Mouse (Mus musculus) cerebellum, postnatal 4 days (tissue): ENCODE data around the gene Mas1.
"Not testable (repeated sequence)": the region's sequence is repeated elsewhere in the genome, so short reads cannot be mapped to it uniquely, and the experiment has no call there.

Experiments used
- DNase-seq, 2 experiments: peaks; one replicate each; pipeline ENCODE4 v3.0.0; 2022; ENCODE audit warnings: low spot score in 2 of 2, mixed read lengths in 1 of 2

The Mas1 gene

DNA sequence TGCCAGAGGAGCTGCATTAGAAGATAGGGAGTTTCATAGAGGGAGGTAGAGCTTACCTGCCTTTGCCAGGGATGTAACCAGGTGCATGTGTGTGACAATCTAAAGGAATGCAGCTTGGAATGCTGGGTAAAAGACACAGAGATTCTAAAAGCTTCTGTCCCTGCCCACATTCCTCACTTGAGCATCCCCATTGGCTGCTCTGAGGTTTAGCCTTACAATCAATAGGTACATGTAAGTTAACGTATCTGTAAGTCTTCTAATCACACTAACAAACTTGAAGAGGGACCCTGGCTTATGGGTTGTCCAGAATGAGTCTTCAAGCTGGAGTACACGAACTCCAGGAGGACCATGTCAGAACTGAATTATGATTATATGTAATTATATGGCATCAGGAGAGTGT, at the start of gene Mas1:
Gene Mas1 (minus strand): TSS at position 101 of the 400 bp plus-strand sequence.
- no peak for DNase-seq

DNA sequence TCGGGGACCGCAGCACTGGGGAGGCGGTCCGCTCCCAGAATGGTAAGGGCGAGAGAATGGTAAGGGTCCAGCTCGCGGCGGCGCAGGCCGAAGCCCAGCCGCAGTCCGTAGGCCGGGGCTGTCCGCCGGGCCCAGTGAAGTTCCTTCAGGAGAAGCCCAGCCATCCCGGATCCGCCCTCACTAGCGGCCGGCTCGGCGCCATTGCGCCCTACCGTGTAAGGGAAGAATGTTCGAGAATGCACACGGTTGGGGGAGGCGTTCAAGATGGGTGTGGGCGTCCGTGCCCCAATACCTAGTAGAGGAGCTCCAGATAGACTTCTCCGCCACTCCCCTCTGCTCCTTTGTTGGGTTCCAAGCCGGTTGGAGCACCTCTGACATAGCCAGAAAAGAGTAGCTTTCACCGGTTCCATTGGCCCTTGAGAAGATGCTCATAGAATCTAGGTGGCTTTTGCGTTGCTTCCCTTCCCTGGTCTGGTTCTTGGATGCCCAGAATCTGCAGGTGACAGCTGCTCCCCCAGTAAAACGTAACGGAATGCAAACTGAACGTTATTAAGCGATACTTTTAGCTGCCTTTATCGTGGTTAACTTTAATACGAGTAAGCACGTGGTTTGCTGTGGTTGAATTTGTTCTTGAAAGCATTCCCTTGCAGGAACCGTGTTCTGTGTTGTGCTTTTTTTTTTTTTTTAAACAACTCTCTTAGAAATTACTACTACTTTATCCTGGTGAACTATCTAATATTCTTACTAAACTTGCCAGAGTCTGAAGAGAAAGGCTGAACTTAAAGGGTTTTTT, 48.8 kb upstream of the Mas1 start:
- DNase-seq: peak in 1 of 2 experiments; percentile 37

DNA sequence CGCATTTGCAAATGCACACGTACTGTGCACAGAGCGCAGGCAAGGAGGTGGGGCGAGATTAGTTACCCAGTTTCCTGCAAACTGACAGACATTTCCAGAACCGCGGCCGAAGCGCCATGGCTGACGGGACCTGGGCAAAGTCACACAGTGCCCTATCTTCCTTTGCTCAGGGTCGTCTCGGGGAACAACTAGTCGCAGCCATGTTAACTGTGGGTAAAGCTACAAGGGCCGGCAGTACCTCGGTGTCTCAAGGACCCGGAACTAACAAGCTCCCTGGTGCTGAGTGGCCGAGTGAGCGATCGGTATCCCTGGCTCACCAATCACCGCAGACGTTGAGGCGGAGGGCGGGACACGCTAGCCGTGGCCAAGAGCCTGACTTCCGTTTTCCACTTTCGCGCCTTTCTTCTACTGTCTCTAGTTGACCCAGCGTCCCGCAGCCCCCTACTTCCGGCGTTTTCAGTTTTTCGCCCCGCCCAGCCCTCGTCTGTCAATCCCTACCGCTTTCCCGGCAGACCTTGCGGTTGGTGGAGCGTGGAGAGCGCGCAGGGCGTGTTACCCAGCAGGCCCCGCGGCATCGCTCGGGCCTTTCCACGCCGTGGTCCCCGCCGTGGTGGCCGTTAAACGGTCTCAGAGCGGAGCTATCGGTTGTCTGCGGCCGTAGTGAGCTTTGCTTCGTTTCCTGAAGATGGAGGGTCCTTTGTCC, 48.1 kb upstream of the Mas1 start, which contains the start of gene Mrpl18:
Gene Mrpl18 (minus strand): TSS at position 465 of the 703 bp plus-strand sequence.
- peak; percentile 97 for DNase-seq

DNA sequence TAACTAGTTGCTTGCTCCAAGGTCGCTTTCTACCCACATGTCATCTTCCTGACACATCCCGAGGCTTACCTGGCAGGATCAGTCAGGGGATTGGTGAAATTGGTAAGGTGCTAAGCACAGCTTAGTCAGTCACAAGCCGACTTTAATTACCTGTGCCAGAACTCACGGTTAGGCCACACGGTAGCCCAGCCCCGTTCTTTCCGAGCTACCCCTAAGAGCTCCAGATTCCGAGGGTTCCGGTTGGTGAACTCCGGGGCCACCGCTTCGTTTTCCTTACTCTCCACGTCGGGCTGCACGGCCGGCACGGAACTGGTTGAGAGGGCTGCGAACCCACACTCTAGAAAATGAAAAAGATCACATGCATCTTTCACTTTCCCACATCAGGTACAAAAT, 47.5 kb upstream of the Mas1 start, which contains the start of gene Tcp1:
Gene Tcp1 (plus strand): TSS at position 214 of the 393 bp plus-strand sequence.
- no peak for DNase-seq

DNA sequence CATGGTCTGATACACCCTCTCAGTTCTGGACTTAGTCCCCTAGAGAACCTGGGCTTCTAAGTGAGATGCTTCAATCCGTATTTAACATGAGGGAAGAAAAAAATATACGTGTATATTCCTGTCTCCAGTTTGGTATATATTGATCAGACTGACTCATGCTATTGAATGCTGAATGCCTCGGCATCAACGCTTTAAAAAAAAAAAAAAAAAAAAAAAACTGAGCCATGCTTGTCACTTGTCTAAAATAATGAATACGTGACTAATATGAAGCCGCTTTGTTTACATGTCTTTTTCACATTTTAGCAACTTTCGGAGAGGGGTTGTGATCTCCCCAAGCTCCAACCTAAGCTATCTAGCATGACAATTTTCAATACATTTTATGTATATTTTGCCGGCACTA, 42.4 kb upstream of the Mas1 start:
- no peak for DNase-seq

DNA sequence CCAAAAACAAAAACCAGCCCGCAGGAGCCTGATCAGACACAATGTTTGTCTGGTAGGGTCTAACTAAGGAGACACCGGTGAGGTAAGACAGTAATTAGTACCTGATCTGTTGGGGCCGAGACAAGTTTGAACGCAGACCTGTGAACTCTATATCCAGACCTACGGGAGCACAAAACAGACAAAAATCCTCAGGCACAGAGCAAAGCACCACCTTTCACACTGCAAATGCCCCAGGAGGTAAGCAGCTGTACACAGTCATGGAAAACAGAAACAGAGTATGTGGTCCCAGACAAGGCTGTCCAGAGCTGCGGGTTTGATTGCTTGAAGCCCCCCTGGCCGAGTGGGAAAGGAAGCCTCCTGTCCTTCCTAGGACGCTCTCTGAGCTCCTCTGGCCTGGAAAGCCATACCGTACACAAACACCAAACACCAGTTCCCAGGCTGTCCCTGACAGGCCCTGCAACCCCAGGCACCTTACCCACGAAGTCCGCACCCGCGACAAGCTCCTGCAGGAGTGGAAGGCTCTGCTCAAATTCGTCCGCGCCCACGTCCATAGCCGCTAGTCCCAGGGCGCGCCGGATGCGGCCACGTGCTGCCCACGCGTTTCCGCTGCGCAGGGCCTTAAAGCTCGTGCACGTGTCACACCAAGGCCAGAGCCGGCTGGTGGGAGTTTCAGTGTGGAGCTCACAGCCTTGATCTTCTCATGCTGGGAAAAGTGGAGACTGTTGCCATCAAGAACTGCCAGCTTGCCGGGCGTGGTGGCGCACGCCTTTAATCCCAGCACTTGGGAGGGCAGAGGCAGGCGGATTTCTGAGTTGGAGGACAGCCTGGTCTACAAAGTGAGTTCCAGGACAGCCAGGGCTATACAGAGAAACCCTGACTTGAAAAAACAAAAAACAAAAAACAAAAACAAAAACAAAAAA, 41.7 kb upstream of the Mas1 start, which contains the start of gene Pnldc1:
Gene Pnldc1 (minus strand): TSS at position 870 of the 920 bp plus-strand sequence.
- DNase-seq: no peak

DNA sequence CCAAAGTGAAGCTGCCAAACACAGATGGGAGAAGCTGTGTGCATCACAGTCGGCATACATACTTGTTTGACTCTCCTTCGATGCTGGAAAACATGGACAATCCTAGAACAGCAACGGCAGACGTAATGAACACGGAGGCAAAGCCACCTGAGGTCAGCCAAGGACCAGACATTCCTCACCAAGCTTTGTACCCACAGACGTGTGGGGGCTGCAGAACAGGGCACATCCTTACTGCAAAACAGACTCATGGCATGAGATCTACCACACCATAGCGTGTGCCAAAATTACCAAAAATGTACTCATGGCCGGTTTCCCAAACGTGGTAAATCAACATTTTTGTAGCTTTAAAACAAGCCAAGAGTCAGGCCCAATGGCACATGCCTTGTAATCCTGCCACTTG, 38.5 kb upstream of the Mas1 start:
- DNase-seq: no peak

DNA sequence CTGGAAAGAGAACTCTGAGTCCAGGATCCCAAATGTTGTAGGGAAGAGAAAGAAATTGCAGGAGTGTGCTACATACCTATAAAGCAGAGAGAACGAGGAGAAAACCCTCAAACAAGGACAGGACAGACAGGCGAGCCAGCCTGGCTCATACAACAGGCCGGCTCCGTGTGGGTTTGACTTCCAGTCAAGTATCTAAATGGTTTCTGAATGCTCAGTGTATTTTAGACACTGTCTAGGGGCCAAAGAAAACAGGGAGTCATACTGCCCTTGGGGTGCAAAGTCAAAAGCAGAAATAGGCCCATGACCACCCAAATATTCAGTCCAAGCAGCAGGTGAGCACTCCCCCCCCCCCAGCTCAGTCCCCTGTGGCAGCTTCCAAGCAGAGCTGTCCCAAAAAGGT, 37.9 kb upstream of the Mas1 start:
- no peak for DNase-seq

DNA sequence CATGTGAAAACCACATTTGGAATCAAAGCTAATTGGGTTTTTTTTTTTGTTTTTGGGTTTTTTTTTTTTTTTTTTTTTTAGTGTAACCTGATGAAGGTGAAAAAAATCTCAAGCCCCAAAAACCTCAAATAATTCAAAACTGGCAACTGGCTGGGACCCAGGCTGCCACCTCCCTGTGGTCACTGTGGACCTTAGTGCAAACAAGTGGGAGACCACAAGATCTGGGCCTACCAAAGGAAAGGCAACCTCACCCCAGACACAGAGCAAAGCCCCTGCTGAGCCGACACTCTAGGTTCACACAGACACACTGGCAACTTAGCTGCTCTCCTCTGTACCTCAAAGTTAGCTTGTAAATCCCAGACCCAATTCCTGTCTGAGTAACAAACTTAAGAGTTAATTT, 36.4 kb upstream of the Mas1 start:
- no peak for DNase-seq

DNA sequence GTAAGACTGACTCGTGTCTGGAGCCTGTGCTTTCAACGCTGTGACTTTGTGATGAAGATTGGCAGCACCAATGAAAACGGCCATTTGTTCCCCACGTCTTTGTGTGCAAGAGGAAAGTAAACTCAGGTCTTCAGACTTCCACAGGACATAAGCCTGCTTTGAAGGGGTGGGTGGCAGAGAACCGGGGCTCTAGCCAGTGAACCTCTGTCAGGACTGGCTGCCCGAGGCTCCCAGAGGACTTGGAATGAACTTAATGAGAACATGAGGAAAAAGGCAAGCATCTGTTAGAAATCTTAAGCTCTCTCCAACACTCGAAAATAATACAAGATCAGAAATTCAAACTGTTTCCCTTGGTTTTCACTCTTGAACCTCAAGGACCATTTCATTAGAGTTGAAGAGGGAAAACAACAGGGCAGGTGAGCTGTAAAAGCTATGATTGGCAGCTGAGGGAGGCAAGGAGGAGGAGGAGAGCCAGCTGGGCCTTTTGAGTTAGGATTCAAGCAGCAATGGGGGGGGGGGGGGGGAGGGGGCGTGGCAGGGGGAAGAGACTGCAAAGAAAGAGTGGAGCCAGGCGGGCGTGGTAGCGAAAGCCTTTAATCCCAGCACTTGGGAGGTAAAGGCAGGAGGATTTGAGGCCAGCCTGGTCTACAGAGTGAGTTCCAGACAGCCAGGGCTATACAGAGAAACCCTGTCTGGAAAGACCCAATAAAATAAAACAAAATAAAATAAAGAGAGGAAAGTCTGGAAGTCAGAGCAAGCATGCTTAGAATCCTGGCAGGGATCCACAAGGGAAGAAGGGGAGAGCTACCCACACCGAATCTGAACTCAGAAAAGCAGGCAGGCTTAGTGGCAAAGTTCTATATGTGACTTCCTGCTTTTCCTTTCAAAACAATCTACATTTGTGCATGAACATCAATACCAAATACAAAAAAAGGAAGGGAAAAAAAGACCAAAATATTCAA, 35.7 kb upstream of the Mas1 start:
- DNase-seq: no peak

DNA sequence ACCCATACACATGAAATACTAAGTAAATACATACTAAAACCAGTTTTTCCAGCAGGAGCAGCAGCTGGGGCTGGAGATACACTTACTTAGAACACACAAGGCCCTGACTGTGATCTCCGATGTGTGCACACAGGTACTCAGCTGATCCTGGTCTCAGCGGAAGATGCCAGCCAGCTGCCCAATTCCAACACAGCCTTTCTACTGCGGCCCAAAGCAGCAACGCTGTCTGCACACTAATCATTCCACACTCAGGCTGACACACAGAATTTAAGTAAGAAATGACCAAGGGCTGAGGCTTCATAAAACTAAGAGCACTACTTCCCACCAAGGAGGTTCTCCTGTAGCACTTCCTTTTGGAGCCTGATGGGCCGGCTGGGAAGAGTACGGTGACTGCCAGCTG, 34.3 kb upstream of the Mas1 start:
- no peak for DNase-seq

DNA sequence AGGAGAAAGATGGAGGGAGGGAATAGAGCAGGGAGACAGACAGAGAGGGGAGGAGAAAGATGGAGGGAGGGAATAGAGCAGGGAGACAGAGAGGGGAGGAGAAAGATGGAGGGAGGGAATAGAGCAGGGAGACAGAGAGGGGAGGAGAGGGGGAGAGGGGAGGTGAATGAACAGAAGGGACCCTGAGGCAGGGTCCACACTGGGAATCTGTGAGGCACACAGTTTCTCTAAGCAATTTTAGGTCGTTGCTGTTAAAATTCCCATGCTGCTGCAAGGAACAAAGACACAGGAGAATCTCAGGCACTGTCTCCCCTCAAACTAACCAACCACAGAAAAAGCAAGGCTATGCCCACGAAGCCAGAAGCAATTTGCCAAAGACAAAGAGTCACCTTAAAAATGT, 30.7 kb upstream of the Mas1 start:
- DNase-seq: not testable (repeated sequence)

DNA sequence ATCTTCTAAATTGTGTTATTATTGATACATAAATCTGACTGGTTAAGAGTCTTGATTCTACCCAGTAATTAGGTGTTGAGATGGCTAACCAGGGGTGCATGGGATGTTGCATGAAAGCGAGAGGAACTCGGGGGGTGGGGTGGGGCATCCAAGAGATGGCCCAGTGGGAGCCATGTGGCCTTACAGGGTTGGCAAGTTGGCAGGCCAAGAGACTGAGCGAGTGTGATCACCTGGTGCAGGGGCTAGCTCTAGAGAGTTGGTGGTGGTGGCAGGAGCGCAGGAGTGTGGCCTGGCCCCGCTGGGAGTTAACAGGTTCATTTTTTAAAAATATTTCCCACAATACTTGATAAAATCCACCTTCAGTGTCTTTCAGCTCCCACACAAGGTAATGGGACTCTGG, 29.7 kb upstream of the Mas1 start:
- no peak for DNase-seq

DNA sequence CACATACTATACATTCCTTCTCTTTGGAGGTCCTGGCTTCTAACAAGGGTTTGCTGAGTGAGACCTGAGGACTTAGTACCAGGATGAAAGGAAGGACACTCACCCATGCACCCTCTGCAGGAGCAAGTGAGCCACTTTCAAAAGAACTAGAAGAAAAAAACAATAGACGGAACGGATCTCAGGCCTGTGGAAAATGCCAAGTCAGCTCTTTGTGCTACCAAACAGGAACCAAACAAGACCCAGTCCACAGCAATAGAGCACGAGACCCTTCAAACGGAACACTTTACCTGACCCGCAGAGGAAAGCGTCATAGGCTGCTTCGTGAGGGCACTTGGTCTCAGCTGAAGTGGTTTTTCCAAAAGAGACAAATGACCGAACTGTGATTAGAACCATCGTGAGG, 24.1 kb upstream of the Mas1 start:
- no peak for DNase-seq

DNA sequence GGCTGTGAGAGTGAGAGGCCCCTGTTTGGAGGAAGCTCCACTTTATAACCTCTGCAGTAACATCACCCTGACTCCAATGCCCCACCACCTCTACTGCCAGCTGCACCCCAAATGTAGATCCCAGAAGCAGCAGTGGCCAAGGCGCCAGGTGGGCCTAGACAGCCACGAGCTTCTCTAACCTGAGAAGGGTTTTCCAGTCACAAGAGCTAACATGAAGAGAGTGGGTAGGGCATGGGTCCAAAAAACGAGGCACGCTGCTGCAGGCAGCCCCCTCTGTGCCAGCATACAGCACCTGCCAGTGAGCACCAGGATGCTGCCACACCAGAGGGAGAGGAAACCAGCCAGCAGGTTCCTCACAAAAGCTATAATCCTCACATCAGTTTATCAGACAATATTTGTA, 23.1 kb upstream of the Mas1 start:
- DNase-seq: no peak

DNA sequence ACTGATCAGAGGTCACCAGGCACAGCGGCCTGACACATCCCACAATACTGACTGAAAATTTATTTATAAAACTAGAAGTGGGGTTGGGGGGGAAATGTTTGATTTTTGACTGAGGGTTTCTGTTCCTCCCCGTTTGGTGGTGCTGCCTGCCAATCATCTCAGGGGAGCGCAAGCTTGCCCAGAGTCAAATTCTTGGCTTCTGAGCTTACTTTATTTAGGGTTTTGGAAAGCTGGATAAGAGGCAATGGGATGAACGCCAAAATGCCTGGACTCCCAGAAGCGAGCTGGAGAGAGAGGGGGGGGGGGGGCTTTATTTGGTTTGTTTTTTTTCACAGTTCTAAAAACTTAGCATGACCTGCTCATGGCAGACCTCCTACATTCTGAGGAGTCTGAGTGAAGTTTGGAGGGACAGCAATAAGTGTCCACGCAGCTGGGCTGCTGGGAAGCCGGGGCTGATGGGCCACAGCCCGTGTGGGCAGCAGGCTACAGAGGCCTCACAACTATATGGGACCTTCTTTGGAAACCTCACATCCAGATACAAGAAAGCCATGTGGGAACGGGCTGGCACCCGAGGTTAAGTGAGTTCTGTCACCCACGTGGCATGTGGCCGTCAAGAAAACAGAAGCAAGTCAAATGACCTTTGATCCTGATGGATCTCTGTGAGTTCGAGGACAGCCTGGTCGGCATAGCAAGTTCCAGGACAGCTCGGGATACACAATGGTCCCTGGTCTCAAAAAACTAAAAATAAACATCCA, 19.3 kb upstream of the Mas1 start:
- DNase-seq: no peak

DNA sequence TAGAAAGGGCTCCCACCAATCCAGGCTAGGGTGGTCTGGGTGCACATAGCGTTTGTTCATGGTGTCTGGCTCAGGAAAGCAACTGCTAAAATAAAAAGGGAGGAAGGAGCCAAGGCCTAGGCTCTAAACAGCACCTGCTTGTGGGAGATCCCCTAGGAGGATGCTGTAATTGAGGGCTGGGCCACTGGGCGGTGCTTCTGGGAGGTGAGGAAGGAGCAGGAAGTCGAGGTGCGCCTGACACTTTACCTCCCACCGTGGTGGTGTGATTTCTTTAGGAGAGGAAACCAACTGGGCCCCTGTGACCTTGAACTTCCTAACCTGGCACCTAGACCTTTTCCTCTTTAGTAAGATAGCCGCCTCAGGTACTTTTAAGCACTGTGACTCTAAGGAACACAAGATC, 18.7 kb upstream of the Mas1 start:
- no peak for DNase-seq

DNA sequence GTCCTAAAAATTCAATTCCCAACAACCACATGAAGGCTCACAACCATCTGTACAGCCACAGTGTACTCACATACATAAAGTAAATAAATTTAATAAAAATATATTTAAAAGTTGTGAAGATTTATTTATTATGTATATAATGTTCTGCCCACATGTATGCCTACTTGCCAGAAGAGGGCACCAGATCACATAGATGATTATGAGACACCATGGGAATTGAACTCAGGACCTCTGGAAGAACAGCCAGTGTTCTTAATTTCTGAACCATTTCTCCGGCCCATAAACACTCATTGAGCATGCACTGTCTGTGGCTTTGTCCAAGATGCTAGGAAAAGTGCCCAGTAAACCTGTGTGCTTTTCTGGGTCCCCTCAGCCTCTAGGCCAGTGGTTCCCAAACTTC, 13.3 kb upstream of the Mas1 start:
- no peak for DNase-seq

DNA sequence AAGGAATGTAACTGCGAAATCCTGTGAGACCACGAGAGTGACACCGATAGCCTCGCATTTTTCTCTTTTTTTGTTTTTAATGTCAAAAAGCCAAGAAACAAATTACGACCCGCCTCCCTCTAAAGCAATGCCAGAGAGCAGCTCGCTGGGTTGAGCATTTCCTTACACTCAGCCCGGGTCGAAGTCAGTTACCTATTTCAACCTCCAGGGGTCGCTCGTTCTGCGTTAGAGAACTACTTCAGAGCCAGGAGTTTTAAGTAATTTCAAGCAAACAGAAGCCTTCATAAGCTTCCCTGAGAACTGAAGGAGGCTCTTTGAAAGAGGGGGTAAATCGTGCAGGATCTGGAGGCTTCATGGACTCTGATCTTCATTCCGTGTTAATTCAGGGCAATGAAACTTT, 12.2 kb upstream of the Mas1 start:
- peak; percentile 70 to 82 for DNase-seq

DNA sequence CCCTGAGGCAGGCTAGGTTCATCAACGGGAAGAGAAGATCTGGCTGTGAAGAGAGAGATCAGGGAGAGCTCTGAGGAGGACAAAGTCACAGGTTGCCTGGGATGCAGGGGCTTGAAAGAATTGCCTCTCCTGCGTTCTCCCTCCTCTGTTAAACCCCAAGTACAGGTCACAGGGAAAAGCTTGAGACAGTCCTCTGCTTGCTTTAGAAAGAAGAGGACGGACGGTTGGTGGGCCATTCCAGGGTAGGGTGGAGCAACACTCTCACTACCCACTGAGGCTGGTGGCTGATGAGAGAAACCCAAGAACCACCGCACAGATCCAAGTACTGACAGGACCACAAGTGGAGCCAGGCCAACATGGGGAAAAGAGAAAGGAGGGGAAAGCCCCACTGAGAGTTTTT, 7.8 kb upstream of the Mas1 start, which contains the start of gene Mrgprh:
Gene Mrgprh (plus strand): TSS at position 301 of the 400 bp plus-strand sequence.
- DNase-seq: no peak
